Mouse (Mus musculus): ENCODE results near the gene Unc93b1. TPM values are rescaled to one million over a fixed set of nuclear protein-coding genes. Genes with fewer than 3 reads are reported as not detected.
A peak's percentile ranks its signal among the peaks of the same experiment; 100 is the strongest.

Unc93b1 gene
- total RNA-seq, 1 experiment from 2014 or later: 349 TPM

- ATAC-seq (replicated peaks; ENCODE audit: insufficient number of reproducible peaks, low FRiP score, low TSS enrichment, poor library complexity, severe bottlenecking): no peak
Observed at GRCm38 (mm10) chr19:3910206-3910605, 24.8 kb upstream of the Unc93b1 start.

GRCm38 (mm10) chr19:3912337-3913204, 22.4 kb upstream of the Unc93b1 start, which contains the start of gene Ndufs8:
TSS of gene Ndufs8 (minus strand) at chr19:3912774.
- ATAC-seq (replicated peaks; ENCODE audit: insufficient number of reproducible peaks, low FRiP score, low TSS enrichment, poor library complexity, severe bottlenecking): peak; percentile 90

- no peak for ATAC-seq (replicated peaks; ENCODE audit: insufficient number of reproducible peaks, low FRiP score, low TSS enrichment, poor library complexity, severe bottlenecking)
Observed at GRCm38 (mm10) chr19:3913692-3914091, 21.3 kb upstream of the Unc93b1 start.

- ATAC-seq (replicated peaks; ENCODE audit: insufficient number of reproducible peaks, low FRiP score, low TSS enrichment, poor library complexity, severe bottlenecking): 0 out of 2 replicates have a peak, but pooled peaks have one; percentile 26
Observed at GRCm38 (mm10) chr19:3914535-3914934, 20.5 kb upstream of the Unc93b1 start.

- no peak for ATAC-seq (replicated peaks; ENCODE audit: insufficient number of reproducible peaks, low FRiP score, low TSS enrichment, poor library complexity, severe bottlenecking)
Observed at GRCm38 (mm10) chr19:3916727-3917126, 18.3 kb upstream of the Unc93b1 start.

- ATAC-seq (replicated peaks; ENCODE audit: insufficient number of reproducible peaks, low FRiP score, low TSS enrichment, poor library complexity, severe bottlenecking): no peak
Observed at GRCm38 (mm10) chr19:3919928-3920327, 15.1 kb upstream of the Unc93b1 start.

- peak; percentile 23; the same call in 1 of the 2 replicates for ATAC-seq (replicated peaks; ENCODE audit: insufficient number of reproducible peaks, low FRiP score, low TSS enrichment, poor library complexity, severe bottlenecking)
Observed at GRCm38 (mm10) chr19:3922661-3923371, 12.2 kb upstream of the Unc93b1 start.

- ATAC-seq (replicated peaks; ENCODE audit: insufficient number of reproducible peaks, low FRiP score, low TSS enrichment, poor library complexity, severe bottlenecking): peak; percentile 47
Observed at GRCm38 (mm10) chr19:3923586-3923985, 11.4 kb upstream of the Unc93b1 start.

GRCm38 (mm10) chr19:3924190-3924589, 10.8 kb upstream of the Unc93b1 start:
- ATAC-seq (replicated peaks; ENCODE audit: insufficient number of reproducible peaks, low FRiP score, low TSS enrichment, poor library complexity, severe bottlenecking): no peak

- no peak for ATAC-seq (replicated peaks; ENCODE audit: insufficient number of reproducible peaks, low FRiP score, low TSS enrichment, poor library complexity, severe bottlenecking)
Observed at GRCm38 (mm10) chr19:3924868-3925267, 10.1 kb upstream of the Unc93b1 start.

GRCm38 (mm10) chr19:3925859-3926258, 9.1 kb upstream of the Unc93b1 start:
- no peak for ATAC-seq (replicated peaks; ENCODE audit: insufficient number of reproducible peaks, low FRiP score, low TSS enrichment, poor library complexity, severe bottlenecking)

- no peak for ATAC-seq (replicated peaks; ENCODE audit: insufficient number of reproducible peaks, low FRiP score, low TSS enrichment, poor library complexity, severe bottlenecking)
Observed at GRCm38 (mm10) chr19:3926279-3926678, 8.7 kb upstream of the Unc93b1 start.

GRCm38 (mm10) chr19:3926685-3927084, 8.3 kb upstream of the Unc93b1 start:
- no peak for ATAC-seq (replicated peaks; ENCODE audit: insufficient number of reproducible peaks, low FRiP score, low TSS enrichment, poor library complexity, severe bottlenecking)

GRCm38 (mm10) chr19:3927989-3928388, 7.0 kb upstream of the Unc93b1 start:
- ATAC-seq (replicated peaks; ENCODE audit: insufficient number of reproducible peaks, low FRiP score, low TSS enrichment, poor library complexity, severe bottlenecking): no peak

- ATAC-seq (replicated peaks; ENCODE audit: insufficient number of reproducible peaks, low FRiP score, low TSS enrichment, poor library complexity, severe bottlenecking): no peak
Observed at GRCm38 (mm10) chr19:3928779-3929178, 6.2 kb upstream of the Unc93b1 start.

- peak; percentile 49; the same call in 1 of the 2 replicates for ATAC-seq (replicated peaks; ENCODE audit: insufficient number of reproducible peaks, low FRiP score, low TSS enrichment, poor library complexity, severe bottlenecking)
Observed at GRCm38 (mm10) chr19:3929211-3929941, 5.6 kb upstream of the Unc93b1 start, which contains the start of gene Aldh3b1. TSS of gene Aldh3b1 (minus strand) at chr19:3929808.

- ATAC-seq (replicated peaks; ENCODE audit: insufficient number of reproducible peaks, low FRiP score, low TSS enrichment, poor library complexity, severe bottlenecking): no peak
Observed at GRCm38 (mm10) chr19:3930262-3931057, 4.5 kb upstream of the Unc93b1 start.

- peak; percentile 56 for ATAC-seq (replicated peaks; ENCODE audit: insufficient number of reproducible peaks, low FRiP score, low TSS enrichment, poor library complexity, severe bottlenecking)
Observed at GRCm38 (mm10) chr19:3931716-3932115, 3.3 kb upstream of the Unc93b1 start.

All from monocyte, adult 5-6 weeks (primary cell).